Mouse (Mus musculus): ENCODE measurements around the gene Iglon5.
A peak's percentile ranks its signal among the peaks of the same experiment; 100 is the strongest.

Iglon5 gene

DNA sequence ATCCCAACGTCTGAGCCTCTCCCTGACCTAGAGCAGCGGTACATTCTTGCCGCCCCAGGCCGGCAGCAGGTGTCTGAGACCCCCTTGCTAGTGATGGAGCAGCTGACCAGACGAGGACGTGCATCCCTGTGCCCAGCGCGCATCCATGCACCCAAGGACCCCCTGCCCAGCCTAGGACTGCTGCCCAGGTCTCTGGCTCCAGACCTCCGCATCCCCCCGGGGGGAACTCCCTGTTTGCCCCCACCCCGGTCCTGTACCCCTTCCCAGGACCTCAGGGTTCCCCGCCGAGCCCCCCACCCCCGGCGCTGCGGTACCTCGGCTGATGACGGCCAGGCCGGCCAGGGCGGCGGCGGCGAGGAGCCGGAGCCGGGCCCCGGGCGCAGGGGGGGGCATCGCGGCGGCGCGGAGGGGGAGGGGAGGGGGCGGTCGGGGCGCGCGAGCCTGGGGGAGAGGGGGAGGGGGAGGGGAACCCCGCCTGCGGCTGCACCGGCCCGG lies at the start of gene Iglon5:
TSS of gene Iglon5 (minus strand) at position 445 of the 495 bp plus-strand sequence.
- no peak for DNase-seq (ENCODE audit: low read depth, low spot score)

DNA sequence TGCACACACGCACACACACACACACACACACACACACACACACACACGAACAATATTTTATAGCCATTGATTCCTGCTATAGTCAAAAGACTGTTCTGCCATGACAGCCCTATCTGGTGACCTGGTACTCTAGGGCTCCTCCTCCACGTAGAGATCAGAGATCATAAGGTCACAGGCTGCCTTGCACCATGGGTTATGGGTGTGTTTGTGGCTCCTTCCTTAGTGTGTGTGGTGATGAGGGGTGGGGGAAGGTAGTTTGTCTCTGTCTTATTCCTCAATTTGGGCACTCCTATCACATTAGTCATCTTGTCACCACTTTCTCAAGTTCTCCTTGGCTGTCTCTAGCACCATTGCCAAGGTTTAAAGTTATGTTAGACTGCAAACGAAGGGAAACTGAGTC lies 48.6 kb upstream of the Iglon5 start:
- DNase-seq (ENCODE audit: low read depth, low spot score) = no peak

DNA sequence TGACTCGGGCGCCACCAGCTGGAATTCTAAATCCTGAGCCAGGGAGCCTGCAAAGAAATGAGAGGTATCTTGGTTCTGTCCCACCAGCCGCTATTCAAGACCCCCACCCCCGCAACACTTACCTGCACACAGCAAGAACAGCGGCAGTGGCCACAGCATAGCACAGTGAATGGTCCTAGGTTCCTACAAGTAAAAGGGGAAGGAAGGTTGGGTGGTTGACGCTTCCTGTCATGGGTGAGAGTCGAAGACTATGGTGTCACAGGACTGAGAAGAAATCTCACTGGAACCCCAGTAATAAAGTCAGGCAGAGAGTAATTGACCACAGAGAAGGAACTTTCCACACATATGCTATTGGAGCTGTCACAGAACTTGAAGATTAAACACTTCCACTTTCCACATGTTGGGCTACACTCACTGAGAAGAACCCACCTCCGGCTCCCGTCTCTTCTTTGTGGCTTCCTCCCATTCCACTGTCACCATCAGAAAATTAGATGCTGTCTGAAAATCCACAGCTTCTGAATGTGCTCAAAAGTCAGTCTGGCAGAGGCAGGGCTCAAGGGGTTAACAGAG lies 43.1 kb upstream of the Iglon5 start:
- no peak for DNase-seq (ENCODE audit: low read depth, low spot score)

DNA sequence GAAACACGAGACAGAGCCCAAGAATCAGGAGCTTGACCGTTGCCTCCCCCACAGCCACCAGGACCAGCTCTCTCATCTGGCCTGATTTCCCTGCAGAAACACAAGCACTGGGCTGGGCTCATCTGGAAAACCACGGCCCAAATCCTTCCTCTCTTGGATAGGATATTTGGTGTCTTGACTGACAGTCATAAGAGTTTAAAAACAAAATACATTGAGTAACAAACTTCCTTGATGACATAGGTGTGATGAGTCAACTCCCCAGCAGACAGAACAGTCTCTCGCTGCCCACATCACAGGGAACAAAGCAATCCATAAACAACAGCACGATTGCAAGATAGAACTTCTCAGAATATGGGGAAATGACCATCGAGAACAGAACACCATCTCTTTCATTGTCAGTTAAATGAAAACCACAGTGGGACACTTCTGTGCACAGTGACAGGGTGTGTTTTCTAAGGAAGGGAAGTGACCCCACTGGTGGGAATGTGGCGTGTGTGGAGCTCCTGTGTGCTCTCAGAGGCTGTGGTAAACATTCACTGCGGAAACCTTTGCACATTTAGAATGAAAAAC lies 40.4 kb upstream of the Iglon5 start:
- DNase-seq (ENCODE audit: low read depth, low spot score) = no peak

DNA sequence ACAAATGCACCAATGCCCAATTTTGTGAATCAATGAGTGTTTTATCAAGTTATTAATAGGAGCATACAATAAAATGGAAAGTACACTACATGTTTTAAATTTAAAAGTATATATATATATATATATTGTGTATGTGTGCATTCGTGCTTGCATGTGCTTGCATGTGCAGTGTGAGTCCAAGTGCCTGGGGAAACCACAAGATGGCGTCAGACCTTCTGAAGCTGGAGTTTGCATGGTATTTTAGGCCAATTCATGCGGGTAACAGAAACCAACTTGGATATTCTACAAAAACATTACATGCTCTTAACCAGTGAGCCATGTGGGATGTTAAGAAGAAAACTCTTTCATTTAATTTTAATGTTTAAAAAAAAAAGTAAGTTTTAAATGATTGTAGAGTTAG lies 35.4 kb upstream of the Iglon5 start:
- DNase-seq (ENCODE audit: low read depth, low spot score) = peak; percentile 48

DNA sequence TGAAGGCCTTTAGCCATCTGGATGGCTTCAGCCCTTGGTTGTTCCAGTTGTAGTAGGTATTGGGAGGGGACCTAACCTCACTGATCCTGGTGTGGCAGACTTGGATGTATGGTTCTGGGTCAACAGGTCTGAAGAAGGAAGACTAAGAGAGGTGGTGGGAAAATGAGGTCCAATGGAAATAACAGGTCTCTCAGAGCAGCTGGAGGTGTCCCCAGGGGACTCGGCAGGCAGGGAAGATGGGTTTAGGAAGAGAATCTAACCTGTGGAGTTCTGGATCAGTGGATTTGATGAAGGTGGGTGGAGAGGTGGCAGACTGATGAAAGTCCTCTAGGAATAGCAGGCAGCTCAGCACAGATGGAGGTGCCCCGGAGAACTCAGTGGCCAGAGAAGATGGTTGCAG lies 32.9 kb upstream of the Iglon5 start:
- no peak for DNase-seq (ENCODE audit: low read depth, low spot score)

DNA sequence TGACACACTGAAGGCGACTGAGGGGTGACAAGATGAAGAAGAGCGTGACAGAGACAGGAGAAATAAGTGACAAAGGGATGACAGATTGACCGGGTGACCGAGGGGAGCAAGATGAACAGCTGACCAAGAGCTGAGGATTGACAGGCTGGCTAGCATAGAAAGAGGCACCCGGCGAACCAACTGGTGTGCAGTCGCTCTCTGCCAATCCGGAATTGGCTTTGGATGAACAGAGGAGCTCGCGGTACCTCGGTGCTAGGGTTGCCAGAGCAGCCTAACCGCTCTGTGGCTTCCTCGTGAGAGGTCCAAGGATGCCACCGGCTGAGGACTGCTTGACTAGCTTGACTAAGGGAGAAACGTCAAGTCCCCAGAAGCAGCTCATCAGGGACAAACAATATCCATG lies 28.5 kb upstream of the Iglon5 start:
- no peak for DNase-seq (ENCODE audit: low read depth, low spot score)

DNA sequence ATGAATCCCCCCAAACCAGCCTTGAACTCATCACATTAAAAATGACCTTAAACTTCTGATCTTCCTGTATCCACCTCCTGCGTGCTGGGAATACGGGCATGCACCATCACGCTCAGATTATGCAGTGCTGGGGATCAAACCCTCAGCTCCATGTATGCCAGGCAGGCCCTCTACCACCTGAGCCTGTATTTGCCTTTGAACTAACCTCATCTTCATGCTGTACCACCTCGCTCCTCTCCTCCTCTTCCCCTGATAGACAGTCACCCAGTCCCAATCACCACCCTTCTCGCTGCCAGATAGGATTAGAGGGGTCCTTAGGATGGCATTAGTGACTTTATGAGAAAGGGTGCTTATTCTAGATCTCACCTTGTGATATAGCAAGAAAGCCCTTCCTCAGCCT lies 25.2 kb upstream of the Iglon5 start:
- DNase-seq (ENCODE audit: low read depth, low spot score) = no peak

DNA sequence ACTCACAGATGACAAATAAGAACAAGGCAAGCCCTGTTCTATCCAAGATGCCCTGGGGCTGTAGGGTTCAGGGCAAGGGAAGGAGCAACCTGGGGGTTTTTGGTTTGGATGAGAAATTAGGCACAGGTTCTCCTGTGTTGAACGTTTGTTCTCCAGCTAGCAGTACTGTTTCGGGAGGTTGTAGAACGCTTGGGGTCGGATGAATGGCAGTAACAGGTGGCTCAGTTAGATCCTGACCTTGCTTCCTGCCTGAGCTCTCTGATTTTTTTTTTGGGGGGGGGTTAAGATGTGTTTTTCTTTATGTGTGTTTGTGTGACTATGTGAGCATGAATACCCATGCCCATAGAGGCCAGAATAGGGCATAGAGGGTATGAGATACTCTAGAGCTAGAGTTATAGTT lies 22.6 kb upstream of the Iglon5 start:
- no peak for DNase-seq (ENCODE audit: low read depth, low spot score)

DNA sequence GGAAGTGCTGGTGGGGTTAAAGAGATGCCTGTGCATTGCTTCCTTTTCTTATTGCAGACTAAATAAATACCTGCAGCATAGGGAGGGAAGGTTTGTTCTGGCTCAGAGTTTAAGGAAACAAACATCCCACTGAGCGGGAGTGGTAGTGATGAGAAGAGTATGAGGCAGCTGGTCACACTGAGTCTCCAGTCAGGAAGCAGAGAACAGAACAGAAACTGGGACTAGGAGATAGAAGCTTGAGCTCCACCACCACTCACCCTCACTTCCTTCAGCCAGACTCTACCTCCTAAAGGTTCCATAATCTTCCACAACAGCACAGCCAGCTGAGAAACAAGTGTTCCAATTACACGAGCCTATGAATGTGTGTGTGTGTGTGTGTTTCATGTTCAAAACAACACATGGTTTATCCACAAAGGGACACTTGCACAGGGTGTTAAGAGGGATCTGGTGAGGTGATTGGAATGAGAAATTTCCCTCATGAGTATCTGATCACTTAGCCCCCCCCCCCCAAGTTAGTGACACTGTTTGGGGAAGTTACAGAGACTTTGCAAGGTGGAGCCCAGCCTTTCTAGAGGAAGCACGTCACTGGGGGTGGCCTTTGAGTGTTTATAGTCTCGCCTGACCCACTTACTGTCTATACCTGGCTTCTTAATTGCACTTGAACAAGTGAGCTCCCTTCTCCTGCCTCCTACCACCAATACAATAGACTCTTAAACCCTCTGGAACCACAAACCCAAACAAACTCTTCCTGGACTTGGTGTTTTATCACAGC lies 22.0 kb upstream of the Iglon5 start:
- DNase-seq (ENCODE audit: low read depth, low spot score) = no peak

DNA sequence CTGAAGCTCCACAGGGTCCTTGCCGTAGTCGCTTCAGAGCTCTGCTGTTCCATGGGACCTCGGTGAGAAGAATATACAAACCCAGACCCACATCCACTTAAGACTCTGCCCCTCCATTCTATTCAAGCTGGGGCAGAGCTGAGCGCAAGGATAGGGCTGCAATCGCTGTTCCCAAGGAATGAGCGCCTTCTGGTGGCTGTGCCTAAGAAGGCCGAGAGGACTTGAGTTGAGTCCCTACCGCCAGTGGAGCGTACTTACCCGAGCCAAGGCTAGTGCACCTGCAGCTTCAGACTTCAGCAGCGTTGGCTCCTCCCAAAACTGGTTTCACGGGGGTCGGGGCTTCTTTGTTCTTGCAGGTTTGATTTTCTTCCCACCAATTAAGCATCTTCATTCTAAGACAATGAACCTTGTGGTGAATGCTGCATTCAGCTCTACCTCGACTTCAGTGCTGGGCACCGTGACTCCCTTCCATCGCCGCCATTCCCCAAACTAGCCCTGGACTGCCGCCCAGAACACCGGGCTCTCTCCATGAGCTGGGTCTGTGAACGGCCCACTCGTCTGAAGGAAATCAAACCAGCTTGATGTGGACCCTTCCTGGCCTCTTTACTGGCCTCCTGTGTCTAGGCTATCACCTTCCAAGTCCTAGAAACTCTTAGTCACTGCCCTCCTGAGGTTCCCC lies 5.6 kb upstream of the Iglon5 start:
- peak; percentile 74 for DNase-seq (ENCODE audit: low read depth, low spot score)

DNA sequence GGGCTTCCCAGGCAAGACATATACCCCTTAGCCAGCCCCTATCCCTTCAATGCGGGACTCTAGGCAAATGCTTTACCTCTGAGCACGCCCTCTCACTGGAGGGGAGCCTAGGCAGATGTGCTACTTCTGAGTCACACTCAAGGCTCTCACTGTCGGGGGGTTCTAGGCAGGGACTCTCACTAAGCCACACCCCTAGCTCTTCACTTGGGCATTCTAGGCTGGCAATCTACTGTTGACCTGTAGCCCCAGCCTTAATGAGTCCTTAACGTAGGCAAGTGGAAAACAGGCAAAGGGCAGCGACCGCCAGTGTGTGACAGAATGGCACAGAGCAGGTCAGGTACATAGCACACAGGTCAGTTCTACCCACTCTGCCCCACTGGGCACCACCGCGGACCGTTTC lies 986 bp upstream of the Iglon5 start:
- DNase-seq (ENCODE audit: low read depth, low spot score) = no peak

DNA sequence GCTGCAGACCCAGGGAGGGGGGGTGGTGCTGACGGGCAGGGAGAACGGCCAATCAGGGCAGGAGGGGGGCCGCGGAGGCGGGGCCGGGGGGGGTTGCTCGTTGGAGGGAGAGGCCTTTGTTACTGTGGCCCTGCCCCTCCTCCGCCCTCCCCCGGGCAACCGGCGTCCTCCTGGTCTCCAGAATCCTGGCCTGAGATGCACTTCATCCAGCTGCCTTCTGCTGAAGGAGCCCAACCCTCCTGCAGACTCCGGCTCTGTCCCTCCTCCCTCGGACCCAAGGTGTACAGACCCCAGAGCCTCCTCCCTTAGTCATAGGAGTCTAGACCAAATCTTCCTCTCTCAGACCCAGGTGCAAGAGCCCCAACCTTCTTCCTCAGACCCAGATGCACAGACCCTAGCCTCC lies 308 bp upstream of the Iglon5 start:
- no peak for DNase-seq (ENCODE audit: low read depth, low spot score)

DNA sequence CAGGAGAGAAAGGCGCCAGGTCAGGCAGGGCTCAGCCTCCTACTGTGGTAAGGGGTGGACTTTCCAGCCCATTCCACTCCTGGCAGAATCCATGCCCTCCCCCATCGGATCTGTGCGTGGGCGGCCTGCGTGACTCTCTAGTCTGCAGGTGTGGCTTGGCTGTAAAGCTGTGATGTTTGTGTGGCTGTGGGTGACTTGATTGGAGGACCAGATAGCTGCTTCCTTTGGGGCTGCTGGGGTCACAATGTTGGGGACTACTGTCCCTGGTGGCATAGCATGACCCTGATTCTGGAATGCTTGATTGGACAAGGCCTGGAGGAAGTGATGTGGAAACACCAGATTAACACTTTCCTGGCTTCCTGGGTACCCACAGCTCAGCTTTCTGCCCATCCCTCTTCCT lies 1.2 kb downstream of the Iglon5 start:
- DNase-seq (ENCODE audit: low read depth, low spot score) = no peak

DNA sequence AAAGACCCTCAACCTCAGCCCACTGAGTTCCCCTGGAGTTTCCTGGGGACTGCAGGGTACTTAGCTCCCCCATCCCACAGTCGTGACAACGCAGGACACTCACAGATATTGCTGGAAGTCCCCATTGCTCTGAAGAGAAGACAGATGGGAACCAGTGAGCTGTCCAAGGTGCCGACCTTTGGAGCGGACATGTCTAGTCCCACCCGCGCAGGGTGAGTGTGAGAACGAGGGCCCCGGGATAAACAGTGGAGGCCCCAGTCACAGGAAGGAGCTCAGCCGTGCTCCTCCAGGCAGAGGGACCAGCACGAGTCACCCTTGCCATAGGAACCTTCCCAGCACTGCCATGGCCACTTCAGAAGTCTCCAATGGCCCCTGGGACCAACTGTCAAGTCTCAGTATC lies 6.6 kb downstream of the Iglon5 start:
- DNase-seq (ENCODE audit: low read depth, low spot score) = no peak

DNA sequence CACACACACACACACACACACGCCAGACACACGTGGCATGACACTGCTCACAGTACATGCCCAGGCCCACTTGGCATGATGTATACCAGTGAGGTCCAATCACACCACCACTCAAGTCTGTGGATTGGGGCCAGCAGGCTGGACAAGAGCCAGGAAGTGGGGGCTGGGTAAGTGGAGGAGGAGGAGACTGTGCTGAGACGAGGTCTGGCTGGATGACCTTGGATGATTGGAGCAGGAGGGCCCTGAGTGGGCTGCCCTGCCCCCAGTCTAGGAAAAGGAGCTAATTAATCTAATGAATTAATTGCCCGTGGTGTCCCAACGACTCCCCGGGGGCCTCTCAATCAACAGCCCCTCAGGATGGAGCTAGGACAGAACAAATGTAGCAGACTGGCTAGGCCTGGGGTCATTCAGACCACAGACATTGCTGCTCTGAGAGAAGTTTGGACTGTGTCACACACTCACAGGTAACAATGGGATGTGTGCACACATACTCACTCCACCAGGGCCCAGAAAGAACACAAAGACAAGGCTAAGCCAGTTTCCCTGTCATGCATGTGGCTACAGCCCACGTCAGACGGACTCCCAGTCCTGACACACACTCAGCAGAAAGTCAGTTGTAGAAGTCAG lies 7.7 kb downstream of the Iglon5 start:
- no peak for DNase-seq (ENCODE audit: low read depth, low spot score)

DNA sequence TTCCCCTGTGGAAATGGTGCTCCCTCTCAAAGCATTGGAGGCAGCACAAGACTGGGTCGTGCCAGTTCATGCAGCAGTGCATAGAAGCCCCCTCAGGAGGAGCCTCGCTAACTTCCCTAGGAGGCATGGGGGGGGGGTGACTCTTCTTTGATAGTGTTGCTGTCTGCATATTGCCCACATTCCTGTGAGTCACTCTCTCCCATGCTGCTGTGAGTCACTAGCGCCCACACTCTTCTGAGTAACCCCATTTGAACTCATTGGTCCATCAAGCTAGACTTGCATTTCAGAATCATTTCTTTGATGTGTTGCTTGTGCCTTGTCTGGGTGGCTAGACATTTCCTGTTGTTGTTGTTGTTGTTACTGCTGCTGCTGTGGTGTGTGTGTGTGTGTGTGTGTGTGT lies 8.7 kb downstream of the Iglon5 start:
- DNase-seq (ENCODE audit: low read depth, low spot score) = no peak

DNA sequence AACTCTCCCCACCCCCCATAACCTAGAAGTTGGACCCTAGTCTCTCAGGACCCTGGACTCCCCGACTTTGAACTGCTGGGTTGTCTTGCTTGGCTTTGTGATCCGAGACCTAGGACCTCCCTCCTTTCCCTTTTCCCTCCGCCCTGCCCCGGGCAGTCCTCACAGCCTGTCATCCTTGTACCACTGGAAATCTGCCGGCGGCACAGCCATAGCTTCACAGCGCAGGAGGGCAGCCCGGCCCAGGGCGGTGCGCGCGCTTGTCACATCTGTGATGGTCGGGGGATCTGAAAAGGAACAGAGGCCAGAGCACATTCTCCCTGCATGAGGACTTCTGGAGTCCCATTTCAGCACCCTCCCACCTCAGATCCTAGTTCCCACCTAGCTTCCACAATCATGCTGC lies 13.5 kb downstream of the Iglon5 start:
- DNase-seq (ENCODE audit: low read depth, low spot score) = no peak

DNA sequence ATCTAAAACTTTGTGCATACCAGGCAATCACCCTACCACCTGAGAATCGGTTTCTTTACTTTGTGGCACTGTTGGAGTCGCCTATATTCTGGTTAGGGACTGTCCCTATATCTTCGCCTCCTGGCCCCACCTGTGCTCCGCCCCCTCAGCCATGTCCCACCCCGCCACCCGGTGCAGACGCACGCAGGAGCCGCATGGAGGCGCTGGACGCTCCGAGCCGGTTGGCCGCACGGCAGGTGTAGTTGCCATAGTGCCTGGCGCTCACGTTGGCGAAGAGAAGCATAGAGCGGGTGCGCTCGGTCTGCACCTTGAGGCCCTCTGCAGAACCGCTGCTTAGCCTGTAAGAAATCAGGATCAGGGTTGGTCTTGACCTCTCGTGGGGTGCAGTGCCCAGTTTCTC lies 14.2 kb downstream of the Iglon5 start:
- peak; percentile 88 for DNase-seq (ENCODE audit: low read depth, low spot score)

DNA sequence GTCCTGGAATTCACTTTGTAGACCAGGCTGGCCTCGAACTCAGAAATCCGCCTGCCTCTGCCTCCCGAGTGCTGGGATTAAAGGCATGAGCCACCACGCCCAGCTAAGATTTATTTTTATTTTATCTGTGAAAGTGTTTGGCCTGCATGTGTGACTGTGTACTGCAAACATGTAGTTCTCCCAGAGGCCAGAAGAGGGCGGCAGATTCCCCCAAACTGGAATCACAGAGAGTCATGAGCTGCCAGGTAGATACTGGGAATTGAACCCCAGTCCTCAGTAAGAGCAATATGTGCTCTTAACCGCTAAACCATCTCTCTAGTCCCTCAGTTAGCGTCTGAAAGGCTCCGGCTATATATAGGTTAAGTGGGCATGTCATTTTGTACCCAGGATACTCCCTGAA lies 19.5 kb downstream of the Iglon5 start:
- DNase-seq (ENCODE audit: low read depth, low spot score) = peak; percentile 65

DNA sequence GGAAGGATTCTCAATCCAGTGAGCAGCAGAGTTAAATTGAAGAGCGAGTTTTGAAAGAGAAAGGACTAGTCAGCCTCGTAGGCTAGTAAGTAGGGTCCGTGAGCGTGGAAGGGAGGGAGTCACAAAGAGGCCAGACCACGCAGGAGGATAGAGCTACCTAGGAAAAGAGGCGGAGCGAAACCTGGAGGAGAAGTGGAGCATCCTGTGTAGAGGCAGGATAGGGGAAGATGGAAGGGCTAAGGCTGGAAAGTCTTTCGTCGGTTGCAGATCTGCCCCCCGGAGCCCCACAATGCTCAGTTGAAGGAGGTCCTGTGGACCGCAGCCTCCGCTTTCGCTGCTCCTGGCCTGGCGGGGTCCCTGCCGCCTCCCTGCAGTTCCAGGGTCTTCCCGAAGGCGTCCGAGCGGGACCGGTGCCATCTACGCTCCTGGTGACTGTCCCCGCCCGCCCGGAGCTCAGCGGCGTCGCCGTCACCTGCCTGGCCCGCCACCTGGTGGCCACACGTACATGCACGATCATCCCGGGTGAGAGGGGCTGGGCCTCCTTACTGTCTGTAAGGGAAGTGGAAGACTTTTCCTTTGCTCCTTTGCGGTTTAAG lies 23.7 kb downstream of the Iglon5 start:
- peak; percentile 86 for DNase-seq (ENCODE audit: low read depth, low spot score)

Measured in A20 (cell line).